Mouse (Mus musculus) heart, embryonic 10.5 days (tissue): ENCODE measurements around the gene Lrrc47. TPM values are rescaled to one million over a fixed set of nuclear protein-coding genes. Genes with fewer than 3 reads are reported as not detected.

Experiments
- DNase-seq: peaks from one replicate; pipeline ENCODE4 v3.0.0-alpha.2; 2017; ENCODE audit warnings: low spot score
- H3K27ac ChIP-seq: fragments of 300-500 bp; sonication (generic); 2 replicates; pipeline ENCODE4 v1.5.1; 2016; ENCODE audit warnings: mild to moderate bottlenecking
- H3K27me3 ChIP-seq: fragments of 300-500 bp; sonication (generic); 2 replicates; pipeline ENCODE4 v1.6.1; 2016; ENCODE audit warnings: mild to moderate bottlenecking; ENCODE audit not compliant: poor library complexity, insufficient read depth, severe bottlenecking
- H3K36me3 ChIP-seq: fragments of 300-500 bp; sonication (generic); 2 replicates; pipeline ENCODE4 v1.6.1; 2016; ENCODE audit warnings: mild to moderate bottlenecking, moderate library complexity
- H3K4me1 ChIP-seq: fragments of 300-500 bp; sonication (generic); 2 replicates; pipeline ENCODE4 v1.6.1; 2016; ENCODE audit warnings: mild to moderate bottlenecking
- H3K4me3 ChIP-seq: fragments of 300-500 bp; sonication (generic); 2 replicates; pipeline ENCODE4 v1.5.1; 2016; ENCODE audit warnings: mild to moderate bottlenecking, moderate library complexity
- H3K9me3 ChIP-seq: fragments of 300-500 bp; sonication (generic); 2 replicates; pipeline ENCODE4 v1.6.1; 2016; ENCODE audit warnings: mild to moderate bottlenecking, moderate library complexity
- WGBS: fragments of 180-500 bp; shearing (Covaris S2); methylation state at CpG from one replicate; pipeline ENCODE4 v1.1.7; 2016; 5-methylcytosine and 5-hydroxymethylcytosine counted together
- polyA plus RNA-seq: library from polyadenylated mRNA; unstranded; fragments of >200 nt; fragmentation: Nextera tagmentation; extraction: Ambion mirVana; gene quantifications from 2 replicates; pipeline ENCODE4 v1.2.1, GENCODE M21; 2016

The Lrrc47 gene
- polyA plus RNA-seq, 1 experiment from 2014 or later = 27.0 TPM

DNA sequence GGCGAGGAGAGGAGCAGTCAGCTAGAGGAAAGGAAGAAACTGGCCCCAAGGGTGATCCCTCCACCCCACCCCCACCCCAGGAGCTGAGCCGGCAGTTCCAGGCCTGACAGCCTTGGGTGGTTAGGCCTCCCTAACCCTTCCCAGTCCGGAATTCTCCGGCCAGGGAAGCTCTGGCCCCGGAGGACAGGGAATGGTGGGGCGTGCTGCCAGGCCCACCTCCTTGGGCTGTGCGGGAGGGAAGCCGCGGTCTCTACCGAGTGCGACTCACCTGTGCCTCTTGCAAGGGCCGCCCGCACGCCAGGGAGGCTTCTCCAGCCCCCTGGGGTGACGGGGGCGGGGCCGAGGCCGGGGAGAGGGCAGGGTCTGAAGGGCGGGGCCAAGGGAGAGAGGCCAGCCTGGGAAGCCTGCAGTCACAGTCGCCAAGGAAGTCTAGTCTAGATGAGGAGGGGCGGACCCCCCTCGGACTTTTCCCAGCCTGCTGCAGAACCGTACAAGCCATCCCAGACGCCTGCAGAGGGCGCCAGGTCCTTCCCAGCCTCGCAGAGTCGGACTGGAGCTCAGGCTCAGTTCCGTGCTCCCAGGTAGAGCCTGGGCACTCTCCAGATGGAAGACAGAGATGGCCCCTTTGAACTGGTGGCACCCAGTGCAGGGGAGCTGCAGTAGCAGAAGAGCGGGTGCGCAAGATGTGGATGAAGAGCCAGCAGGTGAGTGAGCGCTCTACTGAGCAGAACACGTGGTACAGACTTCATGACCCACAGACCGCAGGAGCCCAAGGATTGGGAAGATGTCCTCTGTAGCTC lies 14.3 kb downstream of the Lrrc47 start, which contains the start of gene Smim1:
Smim1 (minus strand) TSS at position 590 of the 800 bp plus-strand sequence.
- peak; percentile 95 for DNase-seq
- peak within 1 kb of the TSS; percentile 68 for H3K4me3 ChIP-seq
- WGBS = 3% methylated on average over 33 of the region's 33 CpGs
- H3K4me1 ChIP-seq = peaks cover 47% of the 10 kb centered on the region
- H3K9me3 ChIP-seq = no peaks in the 10 kb centered on the region
- peak within 1 kb of the TSS; percentile 85 for H3K27ac ChIP-seq
- H3K27me3 ChIP-seq = peaks cover 30% of the 10 kb centered on the region
- peaks cover 22% of the 10 kb centered on the region for H3K36me3 ChIP-seq

- 28% methylated on average over 2 of the region's 2 CpGs for WGBS
- peaks cover 32% of the 10 kb centered on the region for H3K27me3 ChIP-seq
Observed at GRCm38 (mm10) chr4:154026441-154026761, 14.9 kb downstream of the Lrrc47 start.

GRCm38 (mm10) chr4:154028066-154028465 lies 16.5 kb downstream of the Lrrc47 start:
- WGBS = 79% methylated on average over 7 of the region's 7 CpGs
- Histone ChIP-seq H3K9me3 (no peaks in the 10 kb centered on the region), H3K36me3 (no peaks in the 10 kb centered on the region), H3K4me3 (no peak overlapping the region), H3K4me1 (peaks cover 39% of the 10 kb centered on the region), H3K27ac (no peak overlapping the region), H3K27me3 (peaks cover 32% of the 10 kb centered on the region)
- no peak for DNase-seq

More at GRCm38 (mm10) chr4:154026441-154026761, 14.9 kb downstream of the Lrrc47 start:
- no peaks in the 10 kb centered on the region for H3K9me3 ChIP-seq
- peak overlapping the region; percentile 85; the same call in 1 of the 2 replicates for H3K27ac ChIP-seq
- peak overlapping the region; percentile 68 for H3K4me3 ChIP-seq
- no peak for DNase-seq
- H3K36me3 ChIP-seq = peaks cover 16% of the 10 kb centered on the region
- peaks cover 47% of the 10 kb centered on the region for H3K4me1 ChIP-seq

GRCm38 (mm10) chr4:154028646-154029045 lies 17.1 kb downstream of the Lrrc47 start:
- H3K4me1 ChIP-seq = peaks cover 35% of the 10 kb centered on the region
- DNase-seq = no peak

GRCm38 (mm10) chr4:154037123-154037522 lies 25.6 kb downstream of the Lrrc47 start:
- DNase-seq = no peak
- Histone ChIP-seq H3K27ac (no peak overlapping the region), H3K36me3 (no peaks in the 10 kb centered on the region), H3K9me3 (no peaks in the 10 kb centered on the region), H3K27me3 (peaks cover 39% of the 10 kb centered on the region), H3K4me3 (no peak overlapping the region), H3K4me1 (peaks cover 5% of the 10 kb centered on the region; the same call in 1 of the 2 replicates)
- 51% methylated on average over 3 of the region's 3 CpGs for WGBS

More at GRCm38 (mm10) chr4:154028646-154029045, 17.1 kb downstream of the Lrrc47 start:
- Histone ChIP-seq H3K36me3 (no peaks in the 10 kb centered on the region), H3K9me3 (no peaks in the 10 kb centered on the region), H3K27ac (no peak overlapping the region), H3K4me3 (no peak overlapping the region), H3K27me3 (peaks cover 32% of the 10 kb centered on the region)

GRCm38 (mm10) chr4:154042577-154042976 lies 31.0 kb downstream of the Lrrc47 start, which contains the start of gene Ccdc27:
Gene Ccdc27 (minus strand): TSS chr4:154042677.
- Histone ChIP-seq H3K27me3 (peaks cover 12% of the 10 kb centered on the region; the same call in 1 of the 2 replicates), H3K36me3 (no peaks in the 10 kb centered on the region), H3K9me3 (no peaks in the 10 kb centered on the region), H3K4me3 (no peak within 1 kb of the TSS), H3K4me1 (no peaks in the 10 kb centered on the region), H3K27ac (no peak within 1 kb of the TSS)
- DNase-seq = no peak
- WGBS = 84% methylated on average over 9 of the region's 9 CpGs

DNA sequence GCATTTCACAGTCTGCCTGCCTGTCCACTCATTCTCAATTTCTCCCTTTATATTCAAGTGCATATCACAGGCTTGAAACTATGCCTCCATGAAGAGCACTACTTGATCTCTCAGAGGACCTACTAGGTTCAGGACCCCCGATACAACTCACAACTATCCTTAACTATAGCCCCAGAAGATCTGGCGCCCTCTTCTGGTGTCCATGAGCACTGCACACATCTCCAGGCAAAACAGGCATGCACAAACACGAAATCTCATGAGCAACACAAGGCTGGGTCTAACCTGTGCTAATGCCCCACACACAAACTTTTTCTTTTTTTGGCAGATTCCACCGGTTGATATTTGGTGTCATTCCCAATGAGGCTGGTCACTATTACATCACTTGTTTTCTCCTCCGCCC lies 34.3 kb downstream of the Lrrc47 start:
- H3K4me1 ChIP-seq = no peaks in the 10 kb centered on the region
- no peak overlapping the region for H3K4me3 ChIP-seq
- 65% methylated on average over 5 of the region's 5 CpGs for WGBS
- no peaks in the 10 kb centered on the region for H3K9me3 ChIP-seq
- no peaks in the 10 kb centered on the region for H3K36me3 ChIP-seq
- peaks cover 6% of the 10 kb centered on the region; the same call in 1 of the 2 replicates for H3K27me3 ChIP-seq
- no peak overlapping the region for H3K27ac ChIP-seq
- DNase-seq = no peak

- 90% methylated on average over 3 of the region's 3 CpGs for WGBS
- H3K4me3 ChIP-seq = no peak overlapping the region
- DNase-seq = no peak
- no peaks in the 10 kb centered on the region for H3K4me1 ChIP-seq
- H3K36me3 ChIP-seq = no peaks in the 10 kb centered on the region
- H3K9me3 ChIP-seq = no peaks in the 10 kb centered on the region
- no peak overlapping the region for H3K27ac ChIP-seq
- no peaks in the 10 kb centered on the region; the same call in 1 of the 2 replicates for H3K27me3 ChIP-seq
Observed at GRCm38 (mm10) chr4:154051401-154051800, 39.9 kb downstream of the Lrrc47 start.

- no peak for DNase-seq
- 51% methylated on average over 4 of the region's 4 CpGs for WGBS
- H3K9me3 ChIP-seq = no peaks in the 10 kb centered on the region
- H3K36me3 ChIP-seq = no peaks in the 10 kb centered on the region
- H3K27me3 ChIP-seq = peaks cover 10% of the 10 kb centered on the region; the same call in 1 of the 2 replicates
- H3K4me3 ChIP-seq = no peak overlapping the region
- H3K27ac ChIP-seq = no peak overlapping the region
- no peaks in the 10 kb centered on the region for H3K4me1 ChIP-seq
Observed at GRCm38 (mm10) chr4:154053065-154053464, 41.5 kb downstream of the Lrrc47 start.

DNA sequence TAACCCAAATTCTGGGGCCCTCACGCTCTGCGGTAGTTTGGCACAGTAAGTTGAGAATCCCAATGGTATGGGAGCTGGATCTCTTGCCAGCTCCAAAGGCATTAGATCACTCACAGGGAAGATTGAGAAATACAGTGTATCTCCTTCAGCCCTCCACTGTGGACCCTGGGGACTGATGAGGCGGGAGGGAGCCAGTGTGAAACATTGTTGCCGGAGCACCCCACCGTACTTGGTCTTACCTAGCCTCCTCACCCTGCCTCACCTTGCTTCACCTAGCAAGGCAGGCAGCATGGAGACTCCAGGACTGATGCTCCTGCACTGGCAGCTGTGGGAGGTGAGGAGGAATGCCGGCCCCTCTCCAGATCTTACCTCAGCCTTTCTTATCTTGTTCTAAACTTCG lies 44.0 kb downstream of the Lrrc47 start:
- Histone ChIP-seq H3K27me3 (peaks cover 28% of the 10 kb centered on the region; the same call in 1 of the 2 replicates), H3K27ac (no peak overlapping the region), H3K9me3 (no peaks in the 10 kb centered on the region), H3K4me3 (no peak overlapping the region), H3K4me1 (no peaks in the 10 kb centered on the region), H3K36me3 (no peaks in the 10 kb centered on the region)
- no peak for DNase-seq
- 81% methylated on average over 7 of the region's 7 CpGs for WGBS

GRCm38 (mm10) chr4:154056046-154056445 lies 44.5 kb downstream of the Lrrc47 start:
- Histone ChIP-seq H3K4me3 (no peak overlapping the region), H3K4me1 (no peaks in the 10 kb centered on the region), H3K27me3 (peaks cover 28% of the 10 kb centered on the region; the same call in 1 of the 2 replicates), H3K36me3 (no peaks in the 10 kb centered on the region), H3K27ac (no peak overlapping the region), H3K9me3 (no peaks in the 10 kb centered on the region)
- WGBS = 71% methylated on average over 2 of the region's 2 CpGs
- no peak for DNase-seq

- 32% methylated on average over 2 of the region's 2 CpGs for WGBS
- no peak overlapping the region for H3K4me3 ChIP-seq
- no peak overlapping the region for H3K27ac ChIP-seq
- H3K9me3 ChIP-seq = no peaks in the 10 kb centered on the region
- peaks cover 33% of the 10 kb centered on the region; the same call in 1 of the 2 replicates for H3K27me3 ChIP-seq
- no peaks in the 10 kb centered on the region for H3K4me1 ChIP-seq
- no peaks in the 10 kb centered on the region for H3K36me3 ChIP-seq
- no peak for DNase-seq
Observed at GRCm38 (mm10) chr4:154056661-154057060, 45.1 kb downstream of the Lrrc47 start.

GRCm38 (mm10) chr4:154057696-154058095 lies 46.2 kb downstream of the Lrrc47 start:
- no peaks in the 10 kb centered on the region for H3K36me3 ChIP-seq
- no peak for DNase-seq
- H3K4me3 ChIP-seq = no peak overlapping the region
- no peaks in the 10 kb centered on the region for H3K4me1 ChIP-seq
- H3K27ac ChIP-seq = no peak overlapping the region
- WGBS = 54% methylated on average over 4 of the region's 4 CpGs
- peaks cover 43% of the 10 kb centered on the region; the same call in 1 of the 2 replicates for H3K27me3 ChIP-seq
- H3K9me3 ChIP-seq = no peaks in the 10 kb centered on the region
